ENCODE assay signal across 8 mouse cellular contexts in the genomic region with DNA sequence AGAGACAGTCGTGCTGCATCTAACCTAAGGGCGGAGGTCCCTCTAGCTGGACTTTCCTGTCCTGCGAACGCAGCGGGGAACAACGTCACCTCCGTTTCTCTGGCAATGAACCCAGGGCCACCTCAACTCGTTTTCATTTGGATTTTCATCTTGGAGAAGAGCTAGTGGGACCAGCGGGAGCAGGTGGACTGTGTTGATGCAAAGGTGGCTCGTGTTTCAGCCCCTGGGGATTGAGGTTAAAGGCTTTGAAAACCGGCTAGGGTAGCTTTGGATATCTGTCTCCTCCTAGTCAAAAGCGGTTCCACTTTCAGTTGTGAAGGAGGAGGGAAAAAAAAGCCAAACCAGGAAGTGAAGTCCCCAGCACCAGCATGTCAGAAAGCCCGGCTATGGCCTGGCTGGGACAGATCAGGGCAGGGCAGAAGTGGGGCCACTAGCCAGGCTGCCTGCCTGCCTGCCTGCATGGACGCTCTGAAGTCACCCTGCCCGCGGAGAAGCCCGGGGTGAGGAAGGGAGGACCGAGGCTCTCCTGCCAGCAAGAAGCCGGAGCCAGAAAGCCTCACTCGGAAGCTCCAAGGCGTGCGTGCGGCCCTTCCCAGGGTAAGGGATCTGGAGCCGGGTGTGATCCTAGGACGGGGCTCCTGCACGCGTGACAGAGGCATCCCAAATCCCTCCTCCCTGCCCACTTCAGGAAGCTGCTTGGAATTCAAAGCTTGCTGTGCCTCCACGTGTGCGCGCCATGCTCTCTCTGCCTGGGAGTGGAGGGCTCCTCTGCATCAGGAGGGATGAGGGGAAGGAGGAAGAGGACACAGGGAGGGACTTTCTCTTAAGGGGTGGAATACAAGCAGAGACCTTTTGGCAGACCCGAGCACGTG. TPM values are rescaled to one million over a fixed set of nuclear protein-coding genes. Genes with fewer than 3 reads are reported as not detected.
DNase-seq lines count a peak whose midpoint lies in the region; ATAC-seq and TF ChIP-seq lines count a peak whose summit lies in the region.

No protein-coding gene starts in this region.

- under 1% methylated on average over 32 of the region's 32 CpGs for whole genome bisulfite sequencing in embryonic facial prominence, embryonic 10.5 days
- WGBS in limb, embryonic 13.5 days = under 1% methylated on average over 32 of the region's 32 CpGs
- WGBS in midbrain, embryonic 14.5 days = under 1% methylated on average over 32 of the region's 32 CpGs
- WGBS in small intestine, adult 2 months = under 1% methylated on average over 32 of the region's 32 CpGs

- H3K4me1 ChIP-seq in embryonic facial prominence, embryonic 10.5 days = peaks cover 27% of the 10 kb centered on the region
- H3K4me1 ChIP-seq in limb, embryonic 13.5 days = peaks cover 8% of the 10 kb centered on the region
- H3K4me1 ChIP-seq in midbrain, embryonic 14.5 days (ENCODE audit: control insufficient read depth, insufficient read depth, low read length) = peaks cover 13% of the 10 kb centered on the region
- peaks cover 11% of the 10 kb centered on the region; the same call in 1 of the 2 replicates for H3K4me1 ChIP-seq in small intestine, adult 2 months (ENCODE audit: control insufficient read depth, insufficient read depth, insufficient read length, low read length)

- peak overlapping the region; percentile 87 for H3K4me2 ChIP-seq in limb, embryonic 13.5 days (replicated peaks)
- H3K4me2 ChIP-seq in midbrain, embryonic 14.5 days (ENCODE audit: low read length) = peak overlapping the region; percentile 96

- H3K9ac ChIP-seq in limb, embryonic 13.5 days = peak overlapping the region; percentile 76
- peak overlapping the region; percentile 68 for H3K9ac ChIP-seq in midbrain, embryonic 14.5 days (replicated peaks; ENCODE audit: low read length)

- peak overlapping the region; percentile 74 for H3K4me3 ChIP-seq in embryonic facial prominence, embryonic 10.5 days
- peak overlapping the region; percentile 58 for H3K4me3 ChIP-seq in limb, embryonic 13.5 days
- peak overlapping the region; percentile 51 for H3K4me3 ChIP-seq in midbrain, embryonic 14.5 days (replicated peaks; ENCODE audit: low read depth, low read length)
- peak overlapping the region; percentile 96 for H3K4me3 ChIP-seq in small intestine, adult 2 months (ENCODE audit: low read depth, low read length)

- H3K9me3 ChIP-seq in embryonic facial prominence, embryonic 10.5 days = no peaks in the 10 kb centered on the region
- H3K9me3 ChIP-seq in limb, embryonic 13.5 days = no peaks in the 10 kb centered on the region
- H3K9me3 ChIP-seq in midbrain, embryonic 14.5 days (ENCODE audit: control insufficient read depth, low read length) = no peaks in the 10 kb centered on the region

- no peaks in the 10 kb centered on the region for H3K36me3 ChIP-seq in embryonic facial prominence, embryonic 10.5 days (replicated peaks)
- H3K36me3 ChIP-seq in limb, embryonic 13.5 days = no peaks in the 10 kb centered on the region
- no peaks in the 10 kb centered on the region for H3K36me3 ChIP-seq in midbrain, embryonic 14.5 days (ENCODE audit: control insufficient read depth, insufficient read depth, low read length)
- peaks cover 14% of the 10 kb centered on the region; the same call in 1 of the 2 replicates for H3K36me3 ChIP-seq in small intestine, adult 2 months (ENCODE audit: control insufficient read depth, insufficient read depth, low read length)

- peak overlapping the region; percentile 90 for H3K27ac ChIP-seq in embryonic facial prominence, embryonic 10.5 days (replicated peaks)
- H3K27ac ChIP-seq in limb, embryonic 13.5 days = peak overlapping the region; percentile 23; the same call in 1 of the 2 replicates
- peak overlapping the region; percentile 57 for H3K27ac ChIP-seq in midbrain, embryonic 14.5 days (replicated peaks; ENCODE audit: low read depth, low read length)
- peak overlapping the region; percentile 97 for H3K27ac ChIP-seq in small intestine, adult 2 months (ENCODE audit: insufficient read depth, low read depth, low read length)

- DNase-seq in 3134 (ENCODE audit: extremely low read depth, insufficient read length, low spot score) = peak; percentile 87
- peak; percentile 81 for DNase-seq in adrenal gland, postnatal 10 days
- DNase-seq in embryonic facial prominence, embryonic 10.5 days (ENCODE audit: low spot score) = peak; percentile 73
- peak; percentile 84 to 85 for DNase-seq in heart, adult 18-20 months
- peak; percentile 80 for DNase-seq in kidney, adult 18-20 months
- peak; percentile 67 for DNase-seq in midbrain, embryonic 14.5 days

- no peaks in the 10 kb centered on the region for H3K27me3 ChIP-seq in embryonic facial prominence, embryonic 10.5 days (replicated peaks; ENCODE audit: low read depth, poor library complexity, severe bottlenecking)
- peaks cover 3% of the 10 kb centered on the region for H3K27me3 ChIP-seq in limb, embryonic 13.5 days
- no peaks in the 10 kb centered on the region for H3K27me3 ChIP-seq in midbrain, embryonic 14.5 days (ENCODE audit: control insufficient read depth, insufficient read depth, low read length)
- H3K27me3 ChIP-seq in small intestine, adult 2 months (ENCODE audit: control insufficient read depth, insufficient read depth, low read length) = no peaks in the 10 kb centered on the region

- TF ChIP-seq CTCF in small intestine, adult 2 months (IDR thresholded peaks at IDR 0.05; ENCODE audit: extremely low read depth, insufficient read length, insufficient replicate concordance, low read depth, low read length) = no peak

- ATAC-seq in limb, embryonic 13.5 days (ENCODE audit: low FRiP score, low read depth) = peak; percentile 66; the same call in 1 of the 2 replicates
- ATAC-seq in midbrain, embryonic 14.5 days (ENCODE audit: low FRiP score, low TSS enrichment) = peak; percentile 76; the same call in 1 of the 2 replicates

- peak; percentile 56 for TF ChIP-seq POLR2A in small intestine, adult 2 months (IDR thresholded peaks at IDR 0.05; ENCODE audit: low read depth, low read length)

RNA-seq across cellular contexts. Expression of gene Acsl5, which starts 2.1 kb away (rescaled TPM):
- 100 to 1,000 TPM in 1 of 2 experiments, 10 to 100 TPM in 1; 89.8 to 143 TPM for total RNA-seq in adrenal gland, postnatal 10 days (2021)
- polyA plus RNA-seq in embryonic facial prominence, embryonic 10.5 days (2016; fragmentation: Nextera tagmentation; extraction: Ambion mirVana) = 24.0 and 27.4 TPM in 2 replicates
- 10 to 100 TPM; 11.7 to 33.6 TPM for total RNA-seq in heart, adult 18-20 months (2021)
- polyA plus RNA-seq in limb, embryonic 13.5 days (2015; fragmentation: Nextera tagmentation; extraction: Ambion mirVana) = 19.3 and 27.9 TPM in 2 replicates
- polyA plus RNA-seq in midbrain, embryonic 14.5 days (2014; fragmentation: Nextera tagmentation; extraction: Ambion mirVana) = 7.3 and 12.6 TPM in 2 replicates
- 73.3 and 185 TPM in 2 replicates for polyA plus RNA-seq in small intestine, adult 2 months (2012; rRNA removed)

RNA-seq across cellular contexts. Expression of gene Gucy2g, which starts 12.8 kb away (rescaled TPM):
- total RNA-seq in adrenal gland, postnatal 10 days (2021) = not detected
- not detected in 2 replicates for polyA plus RNA-seq in embryonic facial prominence, embryonic 10.5 days (2016; fragmentation: Nextera tagmentation; extraction: Ambion mirVana)
- total RNA-seq in heart, adult 18-20 months (2021) = under 1 TPM in 1 of 2 experiments, not detected in 1; 0.10 TPM
- not detected in 2 replicates for polyA plus RNA-seq in limb, embryonic 13.5 days (2015; fragmentation: Nextera tagmentation; extraction: Ambion mirVana)
- 0.07 and 0.18 TPM in 2 replicates for polyA plus RNA-seq in midbrain, embryonic 14.5 days (2014; fragmentation: Nextera tagmentation; extraction: Ambion mirVana)
- 0.03 TPM in 1 of 2 replicates, not detected in the other for polyA plus RNA-seq in small intestine, adult 2 months (2012; rRNA removed)

Comparison
In these comparisons a context has a peak if more than half of its experiments do, and no peak if none do; other contexts are left out.
1. Peak in every context shown above with its lines: DNase-seq, ATAC-seq, H3K4me3 ChIP-seq and H3K27ac ChIP-seq.
2. H3K27ac ChIP-seq: peak in every context shown above with its lines; median percentile 97 in small intestine, adult 2 months; 90 in embryonic facial prominence, embryonic 10.5 days; 57 in midbrain, embryonic 14.5 days; 23 in limb, embryonic 13.5 days.